Mouse (Mus musculus) frontal cortex, adult 2 months (tissue): ENCODE data around the gene Mpdu1. TPM values are rescaled to one million over a fixed set of nuclear protein-coding genes. Genes with fewer than 3 reads are reported as not detected.

Experiments used
- DNase-seq, 2 experiments: peaks; one replicate each; pipeline ENCODE4 v3.0.0; 2022; ENCODE audit warnings: low spot score in 1 of 2; ENCODE audit errors: extremely low spot score in 1 of 2
- polyA plus RNA-seq: library from polyadenylated mRNA; depleted of rRNA; stranded (reverse); fragments of >200 nt; gene quantifications from 2 replicates; pipeline ENCODE4 v1.2.3, GENCODE M21; 2012

Mpdu1 gene
- polyA plus RNA-seq, 1 experiment = 104 TPM

- peak; percentile 75 to 86 for DNase-seq
Measured at GRCm38 (mm10) chr11:69665961-69666664, 3.7 kb upstream of the Mpdu1 start, which contains the start of gene Cd68. Gene Cd68, minus strand, starts transcription at chr11:69666153.

GRCm38 (mm10) chr11:69665457-69665960, 3.1 kb upstream of the Mpdu1 start:
- no peak for DNase-seq

- DNase-seq = no peak
Measured at GRCm38 (mm10) chr11:69664841-69665240, 2.4 kb upstream of the Mpdu1 start.

GRCm38 (mm10) chr11:69663795-69664194, 1.4 kb upstream of the Mpdu1 start:
- no peak for DNase-seq

- DNase-seq = no peak
Measured at GRCm38 (mm10) chr11:69662967-69663671, 677 bp upstream of the Mpdu1 start.

- no peak for DNase-seq
Measured at GRCm38 (mm10) chr11:69661221-69661881, 1.1 kb downstream of the Mpdu1 start.

- no peak for DNase-seq
Measured at GRCm38 (mm10) chr11:69657462-69657881, 5.0 kb downstream of the Mpdu1 start.

GRCm38 (mm10) chr11:69656617-69657461, 5.6 kb downstream of the Mpdu1 start:
- peak in 1 of 2 experiments; percentile 72 for DNase-seq

GRCm38 (mm10) chr11:69656065-69656455, 6.4 kb downstream of the Mpdu1 start:
- DNase-seq = no peak

GRCm38 (mm10) chr11:69655264-69656064, 7.0 kb downstream of the Mpdu1 start, which contains the start of gene Sox15:
Gene Sox15, plus strand, starts transcription at chr11:69655314.
- DNase-seq = peak in 1 of 2 experiments; percentile 80

- DNase-seq = no peak
Measured at GRCm38 (mm10) chr11:69654760-69655159, 7.7 kb downstream of the Mpdu1 start.

- no peak for DNase-seq
Measured at GRCm38 (mm10) chr11:69653399-69653798, 9.0 kb downstream of the Mpdu1 start.

GRCm38 (mm10) chr11:69645860-69646259, 16.6 kb downstream of the Mpdu1 start:
- DNase-seq = no peak

- no peak for DNase-seq
Measured at GRCm38 (mm10) chr11:69635471-69635870, 27.0 kb downstream of the Mpdu1 start.

GRCm38 (mm10) chr11:69633128-69633866, 29.1 kb downstream of the Mpdu1 start:
- DNase-seq = no peak

- peak; percentile 100 for DNase-seq
Measured at GRCm38 (mm10) chr11:69632284-69633089, 30.0 kb downstream of the Mpdu1 start, which contains the start of gene Fxr2. Gene Fxr2, plus strand, starts transcription at chr11:69632990.

GRCm38 (mm10) chr11:69629802-69630201, 32.6 kb downstream of the Mpdu1 start:
- no peak for DNase-seq

GRCm38 (mm10) chr11:69628286-69628685, 34.2 kb downstream of the Mpdu1 start:
- peak in 1 of 2 experiments; percentile 84 for DNase-seq
